Mouse (Mus musculus): ENCODE results near the gene Skint6.

DNA sequence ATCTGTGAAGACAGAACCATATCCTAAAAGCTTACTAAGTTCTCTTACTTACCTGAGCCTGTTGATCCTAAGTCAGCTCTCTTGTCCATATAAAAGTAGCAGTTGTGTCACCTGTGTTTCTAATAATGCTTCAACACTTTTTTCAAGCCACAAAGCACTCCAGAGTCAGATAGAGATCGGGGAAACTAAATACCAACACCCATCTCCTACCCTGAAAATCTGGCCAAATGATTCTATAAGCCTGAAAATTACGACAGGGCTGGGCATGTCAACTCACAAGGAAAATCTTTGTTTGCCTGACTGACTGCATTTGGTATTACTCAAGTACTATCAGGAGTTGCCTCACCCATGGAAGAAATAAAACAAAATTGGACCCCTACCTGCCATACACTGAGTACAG, at the start of gene Skint6:
- TF ChIP-seq ZC3H11A (IDR thresholded peaks at IDR 0.05; ENCODE audit: borderline replicate concordance, low read depth, low read length) (no peak), ZNF384 (IDR thresholded peaks at IDR 0.05; ENCODE audit: low read depth, low read length) (no peak)
